Mouse (Mus musculus) lung, embryonic 15.5 days (tissue): ENCODE data around the gene Nfia. TPM values are rescaled to one million over a fixed set of nuclear protein-coding genes. Genes with fewer than 3 reads are reported as not detected.

Experiments used
- ATAC-seq: fragments of 200-750 bp; cut with Nextera tagmentation; 2 replicates; pipeline ENCODE4 v1.8.0; 2017; ENCODE audit warnings: moderate number of reproducible peaks, borderline replicate concordance; ENCODE audit not compliant: low FRiP score, low TSS enrichment; ENCODE audit errors: extremely low read depth
- H3K27ac ChIP-seq: fragments of 300-500 bp; sonication (generic); 2 replicates; pipeline ENCODE4 v1.5.1; 2015; ENCODE audit warnings: moderate library complexity, mild to moderate bottlenecking, inconsistent platforms
- H3K27me3 ChIP-seq: fragments of 300-500 bp; sonication (generic); 2 replicates; pipeline ENCODE4 v1.6.1; 2015; ENCODE audit warnings: inconsistent platforms
- H3K36me3 ChIP-seq: fragments of 300-500 bp; sonication (generic); 2 replicates; pipeline ENCODE4 v1.6.1; 2015; ENCODE audit warnings: inconsistent platforms
- H3K4me1 ChIP-seq: fragments of 300-500 bp; sonication (generic); 2 replicates; pipeline ENCODE4 v1.6.1; 2015; ENCODE audit warnings: inconsistent platforms
- H3K4me2 ChIP-seq: fragments of 300-500 bp; sonication (generic); 2 replicates; pipeline ENCODE4 v1.6.1; 2015; ENCODE audit warnings: inconsistent platforms, mild to moderate bottlenecking, moderate library complexity
- H3K4me3 ChIP-seq: fragments of 300-500 bp; sonication (generic); 2 replicates; pipeline ENCODE4 v1.5.1; 2015; ENCODE audit warnings: mild to moderate bottlenecking, inconsistent platforms
- H3K9ac ChIP-seq: fragments of 300-500 bp; sonication (generic); 2 replicates; pipeline ENCODE4 v1.6.1; 2015; ENCODE audit warnings: inconsistent platforms
- H3K9me3 ChIP-seq: fragments of 300-500 bp; sonication (generic); 2 replicates; pipeline ENCODE4 v1.6.1; 2016; ENCODE audit warnings: inconsistent platforms
- WGBS: fragments of 180-500 bp; shearing (Covaris S2); methylation state at CpG from one replicate; pipeline ENCODE4 v1.1.7; 2015; 5-methylcytosine and 5-hydroxymethylcytosine counted together
- polyA plus RNA-seq: library from polyadenylated mRNA; unstranded; fragments of >200 nt; fragmentation: Nextera tagmentation; extraction: Ambion mirVana; gene quantifications from 2 replicates; pipeline ENCODE4 v1.2.1, GENCODE M21; 2015

Gene Nfia
- polyA plus RNA-seq, 1 experiment from 2014 or later: 50.2 TPM

DNA sequence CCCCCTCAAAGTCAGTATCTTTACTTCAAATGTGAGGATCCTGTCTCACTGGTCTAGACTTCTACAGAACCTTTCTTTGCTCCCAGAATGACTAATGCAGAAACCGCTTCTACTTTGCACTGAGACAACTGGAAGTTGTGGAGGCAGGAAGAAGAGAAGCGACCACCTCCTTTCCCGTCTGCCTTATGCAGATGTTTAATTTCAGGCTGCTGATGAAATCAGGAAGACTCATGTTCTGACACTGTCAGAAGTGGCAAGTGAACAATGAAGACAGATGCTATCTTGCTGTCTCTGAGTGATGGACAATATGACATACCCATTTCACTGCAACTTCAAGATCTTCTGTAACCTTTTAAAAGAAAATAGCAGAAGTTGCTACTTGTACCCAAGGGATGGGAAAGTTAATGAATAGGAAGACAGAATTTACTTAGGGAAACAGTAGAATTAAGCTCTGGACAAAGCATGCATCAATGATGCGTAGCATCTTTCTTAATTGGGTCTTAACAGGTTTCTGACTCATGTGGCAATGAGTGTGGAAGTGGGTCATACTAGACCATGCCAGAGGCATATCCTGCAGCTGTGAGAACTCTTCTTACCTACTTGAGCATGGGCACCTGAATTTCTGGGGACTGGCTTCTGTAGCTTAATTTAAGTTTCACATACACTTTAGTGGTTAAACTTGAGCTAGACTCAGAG lies 49.2 kb downstream of the Nfia start:
- Histone ChIP-seq H3K27me3 (no peaks in the 10 kb centered on the region), H3K4me1 (peaks cover 15% of the 10 kb centered on the region), H3K9me3 (no peaks in the 10 kb centered on the region), H3K4me2 (no peak overlapping the region), H3K9ac (no peak overlapping the region), H3K27ac (no peak overlapping the region), H3K36me3 (no peaks in the 10 kb centered on the region), H3K4me3 (no peak overlapping the region)
- WGBS: 79% methylated on average over 4 of the region's 4 CpGs
- no peak for ATAC-seq

DNA sequence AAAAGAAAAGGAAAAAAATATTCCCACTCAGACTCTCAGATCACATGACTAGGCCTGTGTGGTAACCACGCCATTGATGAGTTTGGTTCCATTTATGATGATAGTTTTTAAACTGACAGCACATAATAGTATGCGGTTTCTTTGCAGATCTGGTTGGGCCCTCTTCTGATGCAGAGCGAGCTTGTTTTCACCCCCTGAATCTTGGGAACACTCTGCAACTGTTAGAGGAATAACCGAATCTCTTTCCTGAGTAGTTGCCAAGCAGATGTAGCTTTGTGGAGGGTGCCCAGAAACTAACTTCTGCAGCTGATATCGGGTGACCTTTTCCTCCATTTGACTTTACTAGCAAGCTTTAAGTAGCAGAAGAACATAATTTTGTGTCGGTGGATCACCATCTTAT lies 51.0 kb downstream of the Nfia start:
- no peaks in the 10 kb centered on the region for H3K9me3 ChIP-seq
- H3K27me3 ChIP-seq: no peaks in the 10 kb centered on the region
- no peak overlapping the region for H3K9ac ChIP-seq
- no peaks in the 10 kb centered on the region for H3K36me3 ChIP-seq
- WGBS: 77% methylated on average over 6 of the region's 6 CpGs
- H3K4me2 ChIP-seq: no peak overlapping the region
- H3K4me1 ChIP-seq: peaks cover 22% of the 10 kb centered on the region
- H3K27ac ChIP-seq: no peak overlapping the region
- ATAC-seq: no peak
- no peak overlapping the region for H3K4me3 ChIP-seq

GRCm38 (mm10) chr4:97824451-97824850 lies 51.9 kb downstream of the Nfia start:
- no peaks in the 10 kb centered on the region for H3K9me3 ChIP-seq
- H3K27me3 ChIP-seq: no peaks in the 10 kb centered on the region
- H3K9ac ChIP-seq: no peak overlapping the region
- H3K27ac ChIP-seq: no peak overlapping the region
- 57% methylated on average over 4 of the region's 4 CpGs for WGBS
- no peak overlapping the region for H3K4me2 ChIP-seq
- H3K4me1 ChIP-seq: peaks cover 22% of the 10 kb centered on the region
- H3K4me3 ChIP-seq: no peak overlapping the region
- no peak for ATAC-seq
- no peaks in the 10 kb centered on the region for H3K36me3 ChIP-seq

GRCm38 (mm10) chr4:97825432-97825831 lies 52.9 kb downstream of the Nfia start:
- Histone ChIP-seq H3K27ac (no peak overlapping the region), H3K4me2 (no peak overlapping the region), H3K9ac (no peak overlapping the region), H3K4me1 (peaks cover 22% of the 10 kb centered on the region), H3K27me3 (no peaks in the 10 kb centered on the region), H3K36me3 (no peaks in the 10 kb centered on the region), H3K9me3 (no peaks in the 10 kb centered on the region), H3K4me3 (no peak overlapping the region)
- ATAC-seq: no peak
- WGBS: 76% methylated on average over 4 of the region's 4 CpGs

DNA sequence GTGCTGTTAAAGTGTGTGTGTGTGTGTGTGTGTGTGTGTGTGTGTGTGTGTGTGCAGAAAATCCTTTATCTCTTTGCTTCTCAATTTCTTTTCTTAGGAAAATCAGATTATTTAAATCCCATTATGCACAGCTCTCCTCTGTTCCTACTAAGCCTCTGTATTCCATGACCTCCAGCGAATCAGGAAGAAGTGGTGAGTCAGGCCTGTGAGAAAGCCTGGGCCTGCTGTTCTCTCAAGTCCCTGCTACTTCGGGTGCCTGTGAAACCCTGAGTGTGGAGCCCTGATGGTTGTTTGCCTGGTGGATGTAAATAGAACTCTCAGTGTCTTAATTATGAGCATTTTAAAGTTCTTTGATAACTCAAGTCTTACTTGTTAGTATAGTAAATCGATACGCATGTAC lies 53.3 kb downstream of the Nfia start:
- Histone ChIP-seq H3K36me3 (no peaks in the 10 kb centered on the region), H3K4me3 (no peak overlapping the region), H3K27ac (no peak overlapping the region), H3K4me1 (peaks cover 22% of the 10 kb centered on the region), H3K4me2 (no peak overlapping the region), H3K27me3 (no peaks in the 10 kb centered on the region), H3K9ac (no peak overlapping the region), H3K9me3 (no peaks in the 10 kb centered on the region)
- ATAC-seq: no peak
- 72% methylated on average over 4 of the region's 4 CpGs for WGBS

DNA sequence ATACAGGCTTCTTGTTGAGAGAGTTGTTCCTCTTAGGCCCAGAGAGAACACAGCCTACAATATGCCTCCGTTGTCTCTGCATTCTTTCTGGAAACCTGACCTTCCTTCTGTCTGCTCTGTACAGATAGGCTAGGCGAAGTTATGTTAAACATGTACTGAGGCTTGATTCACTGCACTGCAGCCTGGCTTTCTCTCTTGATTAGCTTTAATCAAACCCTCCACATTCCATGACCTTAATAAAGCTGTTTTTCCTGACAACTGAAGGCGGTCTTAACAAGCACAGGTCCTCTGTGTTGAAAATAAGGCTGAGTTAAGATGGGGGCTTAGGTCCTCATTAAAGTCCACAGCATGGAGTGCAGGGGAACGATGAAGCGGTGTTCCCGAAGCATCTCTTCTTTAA lies 54.6 kb downstream of the Nfia start:
- Histone ChIP-seq H3K9me3 (no peaks in the 10 kb centered on the region), H3K27me3 (no peaks in the 10 kb centered on the region), H3K36me3 (no peaks in the 10 kb centered on the region), H3K9ac (no peak overlapping the region), H3K4me1 (peaks cover 22% of the 10 kb centered on the region), H3K4me3 (no peak overlapping the region), H3K4me2 (no peak overlapping the region), H3K27ac (no peak overlapping the region)
- whole genome bisulfite sequencing: 67% methylated on average over 6 of the region's 6 CpGs
- ATAC-seq: no peak

GRCm38 (mm10) chr4:97828579-97828978 lies 56.0 kb downstream of the Nfia start:
- no peaks in the 10 kb centered on the region for H3K9me3 ChIP-seq
- H3K4me2 ChIP-seq: no peak overlapping the region
- H3K9ac ChIP-seq: no peak overlapping the region
- no peak overlapping the region for H3K4me3 ChIP-seq
- ATAC-seq: no peak
- H3K27me3 ChIP-seq: no peaks in the 10 kb centered on the region
- no peak overlapping the region for H3K27ac ChIP-seq
- 23% methylated on average over 1 of the region's 1 CpGs for WGBS
- H3K4me1 ChIP-seq: peaks cover 17% of the 10 kb centered on the region
- H3K36me3 ChIP-seq: no peaks in the 10 kb centered on the region

- no peak overlapping the region for H3K4me3 ChIP-seq
- WGBS: 89% methylated on average over 12 of the region's 12 CpGs
- no peaks in the 10 kb centered on the region for H3K27me3 ChIP-seq
- no peaks in the 10 kb centered on the region for H3K9me3 ChIP-seq
- peaks cover 13% of the 10 kb centered on the region for H3K4me1 ChIP-seq
- H3K9ac ChIP-seq: no peak overlapping the region
- H3K27ac ChIP-seq: no peak overlapping the region
- H3K36me3 ChIP-seq: no peaks in the 10 kb centered on the region
- ATAC-seq: no peak
- H3K4me2 ChIP-seq: no peak overlapping the region
Measured at GRCm38 (mm10) chr4:97829336-97830050, 57.0 kb downstream of the Nfia start.

DNA sequence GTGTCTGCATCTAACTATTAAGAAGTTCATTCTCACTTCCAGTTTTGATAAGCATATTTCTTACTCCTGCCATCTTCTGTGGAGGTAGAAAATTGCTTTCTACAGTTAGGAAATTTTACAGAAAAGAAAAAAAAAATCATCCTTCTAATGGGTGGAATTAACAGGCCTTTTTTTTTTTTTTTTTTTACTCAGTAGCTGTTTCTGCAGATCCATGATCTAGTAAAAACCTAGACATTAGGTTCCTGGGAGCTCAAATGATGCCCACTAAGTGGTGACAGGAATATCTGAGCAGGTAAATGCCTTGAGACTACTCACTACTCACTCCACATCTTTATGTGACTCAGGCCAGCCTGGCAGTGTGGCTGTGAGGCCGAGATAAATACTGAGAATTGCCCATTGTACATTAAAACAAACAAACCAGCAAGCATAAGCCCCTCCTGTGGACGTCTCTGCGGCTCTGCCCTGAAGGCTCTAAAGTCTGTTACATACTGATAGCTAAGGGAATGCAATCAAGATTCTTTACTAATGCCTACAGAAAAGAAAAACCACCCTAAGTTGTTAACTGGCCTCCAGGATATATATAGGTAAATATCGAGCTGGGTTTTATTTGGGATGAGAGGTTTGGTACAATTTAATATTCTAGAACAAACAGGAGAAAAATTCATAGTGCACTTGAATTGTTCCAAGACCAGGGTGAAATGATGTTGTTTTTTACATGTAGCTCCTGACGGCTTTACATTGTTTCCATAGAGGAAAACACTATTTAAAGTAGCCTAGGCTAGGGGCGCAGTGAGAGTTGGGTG lies 57.7 kb downstream of the Nfia start:
- Histone ChIP-seq H3K4me1 (peaks cover 10% of the 10 kb centered on the region; the same call in 1 of the 2 replicates), H3K9me3 (no peaks in the 10 kb centered on the region), H3K27me3 (no peaks in the 10 kb centered on the region), H3K4me2 (no peak overlapping the region), H3K4me3 (no peak overlapping the region), H3K27ac (no peak overlapping the region), H3K36me3 (no peaks in the 10 kb centered on the region), H3K9ac (no peak overlapping the region)
- 51% methylated on average over 6 of the region's 6 CpGs for WGBS
- ATAC-seq: no peak

DNA sequence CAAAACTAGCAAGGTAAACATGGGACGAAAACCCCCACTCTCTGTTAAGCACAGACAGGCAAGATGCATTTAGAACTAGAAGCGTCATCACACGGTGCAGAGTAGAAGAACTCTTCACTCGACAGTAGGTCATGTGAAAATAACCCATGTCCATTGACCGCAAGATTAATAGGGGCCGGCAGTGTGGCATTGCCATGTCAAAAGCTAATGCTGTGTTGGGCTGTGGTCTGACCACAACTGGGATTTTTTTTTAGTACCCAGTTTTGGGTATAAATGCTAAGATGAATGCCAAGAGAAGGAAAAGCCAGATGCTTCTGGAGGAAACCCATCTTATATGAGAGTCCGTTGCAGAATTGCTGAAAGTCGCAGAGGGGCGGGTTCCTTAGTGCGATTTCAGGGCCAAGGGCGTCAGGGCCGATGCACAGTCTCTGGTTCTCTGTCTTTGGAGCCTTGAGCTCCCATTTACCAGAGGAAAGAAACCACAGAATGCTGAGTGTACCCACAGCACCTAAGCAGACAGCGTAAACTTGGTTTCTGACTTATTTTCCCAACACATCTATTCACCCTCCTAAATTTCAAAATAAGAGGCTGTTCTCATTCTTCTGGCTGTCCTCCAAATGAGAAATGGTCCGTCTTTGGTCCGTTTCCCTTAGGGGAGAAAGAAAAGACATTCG lies 58.5 kb downstream of the Nfia start:
- no peak for ATAC-seq

GRCm38 (mm10) chr4:97831611-97832278 lies 59.2 kb downstream of the Nfia start:
- Histone ChIP-seq H3K9ac (no peak overlapping the region), H3K4me1 (peaks cover 8% of the 10 kb centered on the region; the same call in 1 of the 2 replicates), H3K4me2 (no peak overlapping the region), H3K9me3 (no peaks in the 10 kb centered on the region), H3K4me3 (no peak overlapping the region), H3K27ac (no peak overlapping the region), H3K36me3 (no peaks in the 10 kb centered on the region), H3K27me3 (no peaks in the 10 kb centered on the region)
- WGBS: 85% methylated on average over 7 of the region's 7 CpGs
- ATAC-seq: no peak

More for the DNA sequence above, 58.5 kb downstream of the Nfia start:
- Histone ChIP-seq H3K9ac (no peak overlapping the region), H3K4me1 (peaks cover 10% of the 10 kb centered on the region; the same call in 1 of the 2 replicates), H3K27ac (no peak overlapping the region), H3K9me3 (no peaks in the 10 kb centered on the region), H3K4me2 (no peak overlapping the region), H3K4me3 (no peak overlapping the region), H3K27me3 (no peaks in the 10 kb centered on the region), H3K36me3 (no peaks in the 10 kb centered on the region)
- 87% methylated on average over 16 of the region's 16 CpGs for WGBS
